Mouse (Mus musculus): ENCODE measurements at regions not wholly inside any gene's neighbourhood (a gene's known extent, or its start where the extent isn't known, plus 50 kb on each side); places are given as distances from the start of the nearest gene placed in this dataset.

- H3K36me3 ChIP-seq (replicated peaks): no peaks in the 10 kb centered on the region
- H3K27me3 ChIP-seq (replicated peaks): no peaks in the 10 kb centered on the region
- no peak overlapping the region for H3K9ac ChIP-seq
- ATAC-seq (replicated peaks): no peak
- 22% methylated on average over 1 of the region's 1 CpGs for WGBS
- H3K4me1 ChIP-seq: no peaks in the 10 kb centered on the region
- H3K9me3 ChIP-seq: no peaks in the 10 kb centered on the region
- H3K27ac ChIP-seq: no peak overlapping the region
- no peak overlapping the region for H3K4me2 ChIP-seq
- no peak overlapping the region for H3K4me3 ChIP-seq
These were observed 315.9 kb downstream of the Tmem135 start for GRCm38 (mm10) chr7:89088141-89088540.

- H3K4me3 ChIP-seq: no peak overlapping the region
- no peak overlapping the region for H3K4me2 ChIP-seq
- no peaks in the 10 kb centered on the region for H3K27me3 ChIP-seq (replicated peaks)
- H3K9ac ChIP-seq: no peak overlapping the region
- no peaks in the 10 kb centered on the region for H3K9me3 ChIP-seq
- H3K4me1 ChIP-seq: no peaks in the 10 kb centered on the region
- no peaks in the 10 kb centered on the region for H3K36me3 ChIP-seq (replicated peaks)
- no peak for ATAC-seq (replicated peaks)
- H3K27ac ChIP-seq: no peak overlapping the region
- 81% methylated on average over 1 of the region's 1 CpGs for WGBS
These were observed 317.7 kb downstream of the Tmem135 start for GRCm38 (mm10) chr7:89086348-89086747.

- H3K36me3 ChIP-seq (replicated peaks): no peaks in the 10 kb centered on the region
- H3K4me2 ChIP-seq: no peak overlapping the region
- H3K4me3 ChIP-seq: no peak overlapping the region
- ATAC-seq (replicated peaks): no peak
- no peaks in the 10 kb centered on the region for H3K4me1 ChIP-seq
- WGBS: 84% methylated on average over 7 of the region's 7 CpGs
- H3K27me3 ChIP-seq (replicated peaks): no peaks in the 10 kb centered on the region
- H3K9ac ChIP-seq: no peak overlapping the region
- no peak overlapping the region for H3K27ac ChIP-seq
- no peaks in the 10 kb centered on the region for H3K9me3 ChIP-seq
These were observed 329.9 kb downstream of the Tmem135 start for GRCm38 (mm10) chr7:89073939-89074690.

GRCm38 (mm10) chr7:89070030-89070429 is 334.0 kb downstream of the Tmem135 start:
- Histone ChIP-seq H3K36me3 (replicated peaks) (no peaks in the 10 kb centered on the region), H3K9ac (no peak overlapping the region), H3K27me3 (replicated peaks) (no peaks in the 10 kb centered on the region), H3K9me3 (no peaks in the 10 kb centered on the region), H3K4me2 (no peak overlapping the region), H3K4me1 (no peaks in the 10 kb centered on the region), H3K27ac (no peak overlapping the region), H3K4me3 (no peak overlapping the region)
- ATAC-seq (replicated peaks): no peak

GRCm38 (mm10) chr7:89064462-89064861 is 339.6 kb downstream of the Tmem135 start:
- no peak overlapping the region for H3K27ac ChIP-seq
- H3K4me1 ChIP-seq: no peaks in the 10 kb centered on the region
- no peak overlapping the region for H3K4me2 ChIP-seq
- no peaks in the 10 kb centered on the region for H3K36me3 ChIP-seq (replicated peaks)
- H3K4me3 ChIP-seq: no peak overlapping the region
- no peaks in the 10 kb centered on the region for H3K27me3 ChIP-seq (replicated peaks)
- H3K9ac ChIP-seq: no peak overlapping the region
- no peaks in the 10 kb centered on the region for H3K9me3 ChIP-seq
- ATAC-seq (replicated peaks): no peak
- WGBS: 84% methylated on average over 3 of the region's 3 CpGs

- H3K4me3 ChIP-seq: no peak overlapping the region
- H3K27ac ChIP-seq: no peak overlapping the region
- H3K9ac ChIP-seq: no peak overlapping the region
- no peak for ATAC-seq (replicated peaks)
- 87% methylated on average over 10 of the region's 10 CpGs for WGBS
- no peaks in the 10 kb centered on the region for H3K9me3 ChIP-seq
- H3K36me3 ChIP-seq (replicated peaks): no peaks in the 10 kb centered on the region
- H3K4me1 ChIP-seq: no peaks in the 10 kb centered on the region
- no peaks in the 10 kb centered on the region for H3K27me3 ChIP-seq (replicated peaks)
- no peak overlapping the region for H3K4me2 ChIP-seq
These were observed 340.4 kb downstream of the Tmem135 start for GRCm38 (mm10) chr7:89063630-89064029.

- no peak for ATAC-seq (replicated peaks)
- H3K9me3 ChIP-seq: no peaks in the 10 kb centered on the region
- 77% methylated on average over 2 of the region's 2 CpGs for WGBS
These were observed 349.5 kb downstream of the Tmem135 start for GRCm38 (mm10) chr7:89054494-89054893.

DNA sequence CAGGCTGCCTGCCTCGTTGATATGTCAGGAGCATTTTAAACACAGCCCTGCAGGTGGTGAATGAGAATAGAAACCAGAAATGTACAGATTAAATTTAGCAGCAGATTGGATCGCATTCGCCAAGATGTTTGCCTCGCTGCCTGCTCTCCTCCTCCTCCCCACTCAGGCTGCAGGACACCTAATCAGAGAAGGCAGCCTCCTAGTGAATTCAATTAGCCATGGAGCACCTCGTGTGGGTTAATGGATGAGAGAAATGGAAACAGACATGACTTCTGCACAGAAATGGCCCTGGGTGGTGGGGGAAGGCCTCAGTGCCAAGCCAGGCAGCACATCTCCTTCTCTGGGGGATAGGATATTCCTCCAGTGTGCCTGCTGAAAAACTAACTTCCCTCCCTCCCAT is 352.8 kb downstream of the Tmem135 start:
- H3K27me3 ChIP-seq (replicated peaks): no peaks in the 10 kb centered on the region
- H3K4me3 ChIP-seq: no peak overlapping the region
- H3K9me3 ChIP-seq: no peaks in the 10 kb centered on the region
- no peaks in the 10 kb centered on the region for H3K4me1 ChIP-seq
- no peak overlapping the region for H3K27ac ChIP-seq
- H3K36me3 ChIP-seq (replicated peaks): no peaks in the 10 kb centered on the region
- 60% methylated on average over 5 of the region's 5 CpGs for WGBS
- H3K9ac ChIP-seq: no peak overlapping the region
- no peak overlapping the region for H3K4me2 ChIP-seq
- 0 out of 2 replicates have a peak, but pooled peaks have one; percentile 9 for ATAC-seq (replicated peaks)

More at GRCm38 (mm10) chr7:89054494-89054893, 349.5 kb downstream of the Tmem135 start:
- no peak overlapping the region for H3K9ac ChIP-seq
- no peak overlapping the region for H3K4me3 ChIP-seq
- H3K4me1 ChIP-seq: no peaks in the 10 kb centered on the region
- no peak overlapping the region for H3K27ac ChIP-seq
- H3K27me3 ChIP-seq (replicated peaks): no peaks in the 10 kb centered on the region
- no peak overlapping the region for H3K4me2 ChIP-seq
- H3K36me3 ChIP-seq (replicated peaks): no peaks in the 10 kb centered on the region

- no peak overlapping the region for H3K9ac ChIP-seq
- H3K4me3 ChIP-seq: no peak overlapping the region
- no peaks in the 10 kb centered on the region for H3K27me3 ChIP-seq (replicated peaks)
- no peak overlapping the region for H3K27ac ChIP-seq
- H3K9me3 ChIP-seq: no peaks in the 10 kb centered on the region
- WGBS: 64% methylated on average over 3 of the region's 3 CpGs
- 0 out of 2 replicates have a peak, but pooled peaks have one; percentile 62 for ATAC-seq (replicated peaks)
- no peaks in the 10 kb centered on the region for H3K4me1 ChIP-seq
- no peak overlapping the region for H3K4me2 ChIP-seq
- no peaks in the 10 kb centered on the region for H3K36me3 ChIP-seq (replicated peaks)
These were observed 357.4 kb downstream of the Tmem135 start for GRCm38 (mm10) chr7:89046405-89047217.

DNA sequence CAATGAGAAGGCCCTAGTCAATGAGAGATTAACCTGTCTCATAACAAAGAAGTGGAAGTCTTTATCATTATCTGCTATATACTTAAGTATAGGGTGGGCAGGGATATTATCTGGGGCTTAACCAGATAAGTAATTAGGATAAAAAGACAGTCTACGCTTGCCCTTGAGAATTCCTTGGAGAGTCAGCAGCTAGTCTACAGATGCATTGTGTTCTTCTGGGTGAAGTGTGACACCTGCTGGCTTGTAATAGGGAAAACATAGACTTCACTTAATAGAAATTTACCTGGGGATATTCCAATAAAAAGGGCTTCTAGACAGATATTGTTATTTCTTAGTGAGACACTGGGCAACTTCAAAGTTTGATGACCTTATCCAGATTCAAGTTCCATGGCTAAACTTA is 361.0 kb downstream of the Tmem135 start:
- H3K9me3 ChIP-seq: no peaks in the 10 kb centered on the region
- ATAC-seq (replicated peaks): peak; percentile 57
- no peaks in the 10 kb centered on the region for H3K27me3 ChIP-seq (replicated peaks)
- H3K4me2 ChIP-seq: no peak overlapping the region
- no peak overlapping the region for H3K27ac ChIP-seq
- H3K4me3 ChIP-seq: no peak overlapping the region
- WGBS: 44% methylated on average over 1 of the region's 1 CpGs
- H3K4me1 ChIP-seq: no peaks in the 10 kb centered on the region
- no peaks in the 10 kb centered on the region for H3K36me3 ChIP-seq (replicated peaks)
- no peak overlapping the region for H3K9ac ChIP-seq

DNA sequence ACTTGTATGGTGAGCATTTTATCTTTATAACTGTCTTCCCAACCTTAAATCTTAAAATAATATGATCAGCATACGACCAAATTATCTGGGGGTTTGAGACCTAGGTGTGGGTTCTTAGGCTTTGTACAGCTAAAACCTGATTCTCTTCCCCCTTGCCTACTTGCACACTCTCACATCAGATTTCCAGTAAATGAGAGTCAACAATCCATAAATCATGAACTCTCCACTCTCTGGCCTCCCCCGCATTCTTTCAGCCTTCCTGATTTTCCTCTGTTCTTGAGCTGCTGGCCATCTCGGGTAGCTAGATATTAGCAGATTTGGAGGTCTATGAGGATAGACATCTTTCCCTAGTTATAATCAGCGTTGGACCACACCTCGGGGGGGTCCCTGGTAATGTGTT is 362.7 kb downstream of the Tmem135 start:
- Histone ChIP-seq H3K27me3 (replicated peaks) (no peaks in the 10 kb centered on the region), H3K4me2 (no peak overlapping the region), H3K36me3 (replicated peaks) (no peaks in the 10 kb centered on the region), H3K4me1 (no peaks in the 10 kb centered on the region), H3K9me3 (no peaks in the 10 kb centered on the region), H3K9ac (no peak overlapping the region), H3K4me3 (no peak overlapping the region), H3K27ac (no peak overlapping the region)
- 86% methylated on average over 5 of the region's 5 CpGs for WGBS
- no peak for ATAC-seq (replicated peaks)

DNA sequence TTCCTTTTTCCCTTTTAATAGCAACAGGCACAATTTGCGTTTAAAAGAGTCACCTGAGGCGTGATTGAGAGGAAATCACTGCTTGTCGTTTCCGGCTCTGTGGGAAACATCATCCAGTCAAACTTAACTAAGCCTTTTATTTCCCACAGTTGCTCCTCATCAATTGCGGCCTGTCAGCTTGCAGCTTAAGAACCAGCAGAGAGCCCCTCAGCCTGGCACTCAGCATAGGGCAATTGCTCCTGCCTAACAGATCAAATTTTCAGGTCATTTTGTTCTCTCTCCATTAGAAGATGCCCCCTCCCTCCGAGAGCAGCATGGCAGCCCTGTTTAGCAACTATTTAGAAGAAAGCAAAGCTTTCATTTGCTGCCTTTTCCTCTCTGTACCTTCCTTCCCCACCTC is 363.9 kb downstream of the Tmem135 start:
- Histone ChIP-seq H3K27ac (no peak overlapping the region), H3K27me3 (replicated peaks) (no peaks in the 10 kb centered on the region), H3K4me3 (no peak overlapping the region), H3K9me3 (no peaks in the 10 kb centered on the region), H3K36me3 (replicated peaks) (no peaks in the 10 kb centered on the region), H3K9ac (no peak overlapping the region), H3K4me2 (no peak overlapping the region), H3K4me1 (no peaks in the 10 kb centered on the region)
- no peak; the same call in 1 of the 2 replicates for ATAC-seq (replicated peaks)
- WGBS: 31% methylated on average over 6 of the region's 6 CpGs
